In the genomic region with DNA sequence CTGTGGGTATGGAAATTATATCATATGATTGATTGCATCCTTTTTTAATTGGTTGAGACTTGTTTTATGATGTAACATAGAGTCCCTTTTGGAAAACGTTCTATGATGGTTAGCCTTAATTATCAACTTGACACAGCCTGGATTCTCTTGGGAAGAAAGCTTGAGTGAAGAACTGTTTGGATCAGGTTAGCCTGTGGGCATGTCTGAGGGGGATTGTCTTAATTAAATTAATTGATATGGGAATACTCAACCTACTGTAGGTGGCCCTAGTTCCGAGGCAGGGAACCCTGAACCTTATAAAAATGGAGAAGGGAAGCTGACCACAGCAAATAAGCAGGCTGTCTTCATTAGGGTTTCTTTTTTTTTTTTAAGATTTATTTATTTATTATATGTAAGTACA, we compare ENCODE assay signal across 23 mouse cellular contexts. TPM values are rescaled to one million over a fixed set of nuclear protein-coding genes. Genes with fewer than 3 reads are reported as not detected.
"Had no signal": no experiment of that assay in that cellular context is flagged by ENCODE, and none has a peak within 500 bp of the region (broad histone marks: within the 10 kb centered on the region; RNA-seq: fewer than 3 reads in every experiment).

No protein-coding gene starts in this region.

- H3K36me3 ChIP-seq: neural tube, embryonic 13.5 days; neural tube, embryonic 15.5 days; stomach, embryonic 15.5 days had no signal

- H3K27me3 ChIP-seq: neural tube, embryonic 13.5 days; neural tube, embryonic 15.5 days; stomach, embryonic 15.5 days had no signal

- H3K4me3 ChIP-seq: neural tube, embryonic 13.5 days; neural tube, embryonic 15.5 days; stomach, embryonic 15.5 days had no signal

- H3K27ac ChIP-seq: neural tube, embryonic 13.5 days; neural tube, embryonic 15.5 days; stomach, embryonic 15.5 days; stomach, postnatal 0 days had no signal

- DNase-seq: retina, postnatal 1 day; right cerebral cortex, adult 18-20 months; right cerebral cortex, postnatal 14 days; right cerebral cortex, postnatal 25 days; right cerebral cortex, postnatal 4 days; spleen, adult 18-20 months; thymus, adult 18-20 months; thymus, adult 2 months; thymus, postnatal 14 days; thymus, postnatal 25 days; thymus, postnatal 36 days; thymus, postnatal 4 days had no signal

- H3K9me3 ChIP-seq: neural tube, embryonic 13.5 days; neural tube, embryonic 15.5 days; stomach, embryonic 15.5 days had no signal

- H3K4me1 ChIP-seq: neural tube, embryonic 13.5 days; neural tube, embryonic 15.5 days; stomach, embryonic 15.5 days had no signal

- H3K4me2 ChIP-seq: neural tube, embryonic 13.5 days; neural tube, embryonic 15.5 days; stomach, embryonic 15.5 days had no signal

- H3K9ac ChIP-seq: neural tube, embryonic 13.5 days; neural tube, embryonic 15.5 days; stomach, embryonic 15.5 days had no signal

RNA-seq across cellular contexts. Expression of a gene that starts 12.9 kb away (rescaled TPM):
- polyA plus RNA-seq: neural tube, embryonic 13.5 days; neural tube, embryonic 14.5 days; neural tube, embryonic 15.5 days; spleen, adult 2 months; stomach, embryonic 14.5 days; stomach, embryonic 16.5 days; testis, adult 2 months; thymus, adult 2 months; thymus, postnatal 0 days; urinary bladder, adult 2 months had no signal
